Mouse (Mus musculus): ENCODE measurements around the gene Olfr1367.

The Olfr1367 gene

GRCm38 (mm10) chr13:21396048-21396447 lies 49.3 kb downstream of the Olfr1367 start:
- ATAC-seq (ENCODE audit: low TSS enrichment): peak; percentile 71

- no peak for ATAC-seq (ENCODE audit: low TSS enrichment)
Observed at GRCm38 (mm10) chr13:21397486-21397885, 50.8 kb downstream of the Olfr1367 start.

Data from frontal cortex, adult (tissue).